Mouse (Mus musculus) spleen, postnatal 14 days (tissue): ENCODE data around the gene Afap1.

ENCODE experiments used
- DNase-seq, 2 experiments: peaks; one replicate each; pipeline ENCODE4 v3.0.0; 2021 to 2022; ENCODE audit warnings: low spot score in 2 of 2

The Afap1 gene

GRCm38 (mm10) chr5:35897147-35897546 is 4.0 kb downstream of the Afap1 start:
- DNase-seq: no peak

GRCm38 (mm10) chr5:35898114-35898513 is 5.0 kb downstream of the Afap1 start:
- no peak for DNase-seq

- DNase-seq: no peak
Measured at GRCm38 (mm10) chr5:35898994-35899393, 5.9 kb downstream of the Afap1 start.

GRCm38 (mm10) chr5:35900401-35901225 is 7.5 kb downstream of the Afap1 start:
- DNase-seq: no peak

GRCm38 (mm10) chr5:35901226-35901809 is 8.2 kb downstream of the Afap1 start:
- no peak for DNase-seq

- no peak for DNase-seq
Measured at GRCm38 (mm10) chr5:35903456-35903855, 10.3 kb downstream of the Afap1 start.

- no peak for DNase-seq
Measured at GRCm38 (mm10) chr5:35905283-35905682, 12.2 kb downstream of the Afap1 start.

GRCm38 (mm10) chr5:35907090-35907489 is 14.0 kb downstream of the Afap1 start:
- no peak for DNase-seq

- DNase-seq: no peak
Measured at GRCm38 (mm10) chr5:35907633-35908426, 14.7 kb downstream of the Afap1 start.

- DNase-seq: no peak
Measured at GRCm38 (mm10) chr5:35908626-35909443, 15.7 kb downstream of the Afap1 start.

- DNase-seq: no peak
Measured at GRCm38 (mm10) chr5:35915629-35916300, 22.6 kb downstream of the Afap1 start.

- no peak for DNase-seq
Measured at GRCm38 (mm10) chr5:35916666-35917065, 23.5 kb downstream of the Afap1 start.

- no peak for DNase-seq
Measured at GRCm38 (mm10) chr5:35918387-35918786, 25.3 kb downstream of the Afap1 start.

GRCm38 (mm10) chr5:35920076-35920475 is 27.0 kb downstream of the Afap1 start:
- no peak for DNase-seq

- no peak for DNase-seq
Measured at GRCm38 (mm10) chr5:35920557-35920956, 27.4 kb downstream of the Afap1 start.

- no peak for DNase-seq
Measured at GRCm38 (mm10) chr5:35921141-35921540, 28.0 kb downstream of the Afap1 start.

- no peak for DNase-seq
Measured at GRCm38 (mm10) chr5:35921595-35922254, 28.6 kb downstream of the Afap1 start.

- DNase-seq: no peak
Measured at GRCm38 (mm10) chr5:35923448-35923847, 30.3 kb downstream of the Afap1 start.

- no peak for DNase-seq
Measured at GRCm38 (mm10) chr5:35925171-35925634, 32.1 kb downstream of the Afap1 start.

- DNase-seq: no peak
Measured at GRCm38 (mm10) chr5:35926511-35926910, 33.4 kb downstream of the Afap1 start.
